Mouse (Mus musculus) liver, embryonic 15.5 days (tissue): ENCODE data around the gene Apobec1. TPM values are rescaled to one million over a fixed set of nuclear protein-coding genes. Genes with fewer than 3 reads are reported as not detected.
"Not testable (repeated sequence)": the region's sequence is repeated elsewhere in the genome, so short reads cannot be mapped to it uniquely, and the experiment has no call there.

Experiments
- ATAC-seq: fragments of 200-750 bp; cut with Nextera tagmentation; 2 replicates; pipeline ENCODE4 v1.8.0; 2017; ENCODE audit warnings: moderate number of reproducible peaks, mild to moderate bottlenecking, moderate library complexity; ENCODE audit not compliant: insufficient read depth
- H3K27ac ChIP-seq: fragments of 300-500 bp; sonication (generic); replicated peaks from 2 replicates; pipeline ENCODE4 v1.5.1; 2015; ENCODE audit warnings: mild to moderate bottlenecking, inconsistent platforms
- H3K27me3 ChIP-seq: fragments of 300-500 bp; sonication (generic); 2 replicates; pipeline ENCODE4 v1.6.1; 2015; ENCODE audit warnings: mild to moderate bottlenecking, inconsistent platforms
- H3K36me3 ChIP-seq: fragments of 300-500 bp; sonication (generic); replicated peaks from 2 replicates; pipeline ENCODE4 v1.6.1; 2015; ENCODE audit warnings: moderate library complexity, mild to moderate bottlenecking, inconsistent platforms
- H3K4me1 ChIP-seq: fragments of 300-500 bp; sonication (generic); replicated peaks from 2 replicates; pipeline ENCODE4 v1.6.1; 2015; ENCODE audit warnings: inconsistent platforms
- H3K4me2 ChIP-seq: fragments of 300-500 bp; sonication (generic); 2 replicates; pipeline ENCODE4 v1.6.1; 2015; ENCODE audit warnings: moderate library complexity, mild to moderate bottlenecking, inconsistent platforms
- H3K4me3 ChIP-seq: fragments of 300-500 bp; sonication (generic); replicated peaks from 2 replicates; pipeline ENCODE4 v1.5.1; 2015; ENCODE audit warnings: mild to moderate bottlenecking, inconsistent platforms
- H3K9ac ChIP-seq: fragments of 300-500 bp; sonication (generic); 2 replicates; pipeline ENCODE4 v1.6.1; 2015; ENCODE audit warnings: moderate library complexity, mild to moderate bottlenecking, inconsistent platforms
- H3K9me3 ChIP-seq: fragments of 300-500 bp; sonication (generic); replicated peaks from 2 replicates; pipeline ENCODE4 v1.6.1; 2016; ENCODE audit warnings: inconsistent platforms
- WGBS: fragments of 180-500 bp; shearing (Covaris S2); methylation state at CpG from one replicate; pipeline ENCODE4 v1.1.7; 2015; ENCODE audit warnings: mixed read lengths; ENCODE audit not compliant: insufficient replicate concordance; 5-methylcytosine and 5-hydroxymethylcytosine counted together
- polyA plus RNA-seq: library from polyadenylated mRNA; unstranded; fragments of >200 nt; fragmentation: Nextera tagmentation; extraction: Ambion mirVana; gene quantifications from 2 replicates; pipeline ENCODE4 v1.2.1, GENCODE M21; 2015

Gene Apobec1
- polyA plus RNA-seq, 1 experiment from 2014 or later, result 4.6 TPM

- 70% methylated on average over 13 of the region's 13 CpGs for WGBS
- 0 out of 2 replicates have a peak, but pooled peaks cover 3% of the 10 kb centered on the region for H3K36me3 ChIP-seq
- H3K4me3 ChIP-seq, result no peak overlapping the region
- H3K4me2 ChIP-seq, result no peak overlapping the region
- no peaks in the 10 kb centered on the region for H3K9me3 ChIP-seq
- H3K27ac ChIP-seq, result no peak overlapping the region
- H3K27me3 ChIP-seq, result no peaks in the 10 kb centered on the region
- no peaks in the 10 kb centered on the region for H3K4me1 ChIP-seq
- ATAC-seq, result no peak
- H3K9ac ChIP-seq, result no peak overlapping the region
Observed at GRCm38 (mm10) chr6:122591027-122591758, 11.1 kb downstream of the Apobec1 start.

GRCm38 (mm10) chr6:122579086-122579485, 23.2 kb downstream of the Apobec1 start:
- no peak overlapping the region for H3K9ac ChIP-seq
- H3K36me3 ChIP-seq, result no peaks in the 10 kb centered on the region
- H3K27ac ChIP-seq, result no peak overlapping the region
- no peak for ATAC-seq
- no peak overlapping the region for H3K4me2 ChIP-seq
- no peak overlapping the region for H3K4me3 ChIP-seq
- no peaks in the 10 kb centered on the region for H3K9me3 ChIP-seq
- H3K27me3 ChIP-seq, result no peaks in the 10 kb centered on the region
- 52% methylated on average over 1 of the region's 1 CpGs for WGBS
- no peaks in the 10 kb centered on the region for H3K4me1 ChIP-seq

GRCm38 (mm10) chr6:122577030-122577429, 25.2 kb downstream of the Apobec1 start:
- H3K27me3 ChIP-seq, result no peaks in the 10 kb centered on the region
- no peak for ATAC-seq
- H3K4me1 ChIP-seq, result no peaks in the 10 kb centered on the region
- H3K4me3 ChIP-seq, result no peak overlapping the region
- no peaks in the 10 kb centered on the region for H3K9me3 ChIP-seq
- no peak overlapping the region for H3K9ac ChIP-seq
- H3K36me3 ChIP-seq, result no peaks in the 10 kb centered on the region
- H3K27ac ChIP-seq, result no peak overlapping the region
- no peak overlapping the region for H3K4me2 ChIP-seq
- WGBS, result 68% methylated on average over 3 of the region's 3 CpGs

GRCm38 (mm10) chr6:122575037-122575436, 27.2 kb downstream of the Apobec1 start:
- WGBS, result 54% methylated on average over 1 of the region's 1 CpGs
- ATAC-seq, H3K27me3 ChIP-seq, H3K4me1 ChIP-seq, H3K4me3 ChIP-seq, H3K27ac ChIP-seq, H3K36me3 ChIP-seq, H3K9ac ChIP-seq, H3K4me2 ChIP-seq, H3K9me3 ChIP-seq: not testable (repeated sequence)

- no peak overlapping the region for H3K4me2 ChIP-seq
Observed at GRCm38 (mm10) chr6:122571617-122571959, 30.7 kb downstream of the Apobec1 start.

GRCm38 (mm10) chr6:122570695-122571616, 31.3 kb downstream of the Apobec1 start:
- peak; percentile 49; the same call in 1 of the 2 replicates for ATAC-seq
- Histone ChIP-seq H3K36me3 (no peaks in the 10 kb centered on the region), H3K27me3 (no peaks in the 10 kb centered on the region), H3K4me3 (no peak overlapping the region), H3K27ac (peak overlapping the region; percentile 53), H3K4me2 (no peak overlapping the region), H3K4me1 (0 out of 2 replicates have a peak, but pooled peaks cover 4% of the 10 kb centered on the region), H3K9ac (no peak overlapping the region), H3K9me3 (no peaks in the 10 kb centered on the region)
- 19% methylated on average over 8 of the region's 8 CpGs for WGBS

More at GRCm38 (mm10) chr6:122571617-122571959, 30.7 kb downstream of the Apobec1 start:
- Histone ChIP-seq H3K9me3 (no peaks in the 10 kb centered on the region), H3K4me1 (0 out of 2 replicates have a peak, but pooled peaks cover 4% of the 10 kb centered on the region), H3K9ac (no peak overlapping the region), H3K27me3 (no peaks in the 10 kb centered on the region), H3K4me3 (no peak overlapping the region), H3K36me3 (no peaks in the 10 kb centered on the region), H3K27ac (no peak overlapping the region)
- 25% methylated on average over 3 of the region's 3 CpGs for WGBS
- ATAC-seq, result no peak

- Histone ChIP-seq H3K9ac (no peak overlapping the region), H3K27me3 (0 out of 2 replicates have a peak, but pooled peaks cover under 1% of the 10 kb centered on the region), H3K36me3 (no peaks in the 10 kb centered on the region), H3K9me3 (no peaks in the 10 kb centered on the region), H3K27ac (no peak overlapping the region), H3K4me1 (0 out of 2 replicates have a peak, but pooled peaks cover 4% of the 10 kb centered on the region), H3K4me2 (no peak overlapping the region), H3K4me3 (no peak overlapping the region)
- WGBS, result 56% methylated on average over 1 of the region's 1 CpGs
- no peak for ATAC-seq
Observed at GRCm38 (mm10) chr6:122569762-122570161, 32.5 kb downstream of the Apobec1 start.

GRCm38 (mm10) chr6:122569113-122569512, 33.1 kb downstream of the Apobec1 start:
- WGBS, result 61% methylated on average over 5 of the region's 5 CpGs
- H3K36me3 ChIP-seq, result no peaks in the 10 kb centered on the region
- no peak for ATAC-seq
- H3K27ac ChIP-seq, result no peak overlapping the region
- H3K27me3 ChIP-seq, result 0 out of 2 replicates have a peak, but pooled peaks cover 5% of the 10 kb centered on the region
- H3K4me1 ChIP-seq, result 0 out of 2 replicates have a peak, but pooled peaks cover 4% of the 10 kb centered on the region
- H3K9me3 ChIP-seq, result no peaks in the 10 kb centered on the region
- H3K4me3 ChIP-seq, result no peak overlapping the region
- no peak overlapping the region for H3K9ac ChIP-seq
- no peak overlapping the region for H3K4me2 ChIP-seq

GRCm38 (mm10) chr6:122565070-122565784, 37.0 kb downstream of the Apobec1 start:
- no peaks in the 10 kb centered on the region for H3K9me3 ChIP-seq
- H3K4me3 ChIP-seq, result no peak overlapping the region
- no peak for ATAC-seq
- H3K36me3 ChIP-seq, result no peaks in the 10 kb centered on the region
- H3K9ac ChIP-seq, result no peak overlapping the region
- no peak overlapping the region for H3K27ac ChIP-seq
- no peak overlapping the region for H3K4me2 ChIP-seq
- H3K27me3 ChIP-seq, result peaks cover 16% of the 10 kb centered on the region
- peaks cover 5% of the 10 kb centered on the region; the same call in 1 of the 2 replicates for H3K4me1 ChIP-seq
- WGBS, result 68% methylated on average over 9 of the region's 9 CpGs

GRCm38 (mm10) chr6:122562463-122562862, 39.8 kb downstream of the Apobec1 start:
- WGBS, result under 1% methylated on average over 6 of the region's 6 CpGs
- no peak overlapping the region for H3K9ac ChIP-seq
- no peaks in the 10 kb centered on the region for H3K9me3 ChIP-seq
- no peak overlapping the region for H3K27ac ChIP-seq
- peaks cover 6% of the 10 kb centered on the region; the same call in 1 of the 2 replicates for H3K4me1 ChIP-seq
- H3K4me3 ChIP-seq, result no peak overlapping the region
- H3K27me3 ChIP-seq, result peaks cover 16% of the 10 kb centered on the region
- no peak for ATAC-seq
- H3K36me3 ChIP-seq, result no peaks in the 10 kb centered on the region
- no peak overlapping the region for H3K4me2 ChIP-seq
